Mouse (Mus musculus) bone marrow, adult 2 months (tissue): ENCODE measurements around the gene Slc45a2.

Source experiments
- CTCF ChIP-seq: fragments of 200-500 bp; IDR thresholded peaks from 2 replicates; pipeline ENCODE4 v1.5.1; 2011; ENCODE audit warnings: low read length, control low read depth; ENCODE audit not compliant: control insufficient read depth, insufficient read depth
- POLR2A ChIP-seq: fragments of 200-500 bp; IDR thresholded peaks from 2 replicates; pipeline ENCODE4 v1.6.1; 2011; ENCODE audit warnings: low read depth, mild to moderate bottlenecking, control low read depth, low read length, borderline replicate concordance; ENCODE audit not compliant: control insufficient read depth

- TF ChIP-seq CTCF (no peak), POLR2A (no peak)
Measured at GRCm38 (mm10) chr15:11004646-11005045, 4.1 kb downstream of the Slc45a2 start.
